Mouse (Mus musculus) monocyte, adult 59 days (primary cell): ENCODE results near the gene Git1. TPM values are rescaled to one million over a fixed set of nuclear protein-coding genes. Genes with fewer than 3 reads are reported as not detected.

Source experiments
- total RNA-seq, 2 experiments: library from RNA; stranded (reverse); gene quantifications; one replicate each; pipeline ENCODE4 v1.2.4; 2023

Gene Git1
- total RNA-seq: 10 to 100 TPM; 35.3 to 41.8 TPM

GRCm38 (mm10) chr11:77493512-77494343 is at the start of gene Git1:
TSS of gene Git1 (plus strand) at chr11:77493562.

DNA sequence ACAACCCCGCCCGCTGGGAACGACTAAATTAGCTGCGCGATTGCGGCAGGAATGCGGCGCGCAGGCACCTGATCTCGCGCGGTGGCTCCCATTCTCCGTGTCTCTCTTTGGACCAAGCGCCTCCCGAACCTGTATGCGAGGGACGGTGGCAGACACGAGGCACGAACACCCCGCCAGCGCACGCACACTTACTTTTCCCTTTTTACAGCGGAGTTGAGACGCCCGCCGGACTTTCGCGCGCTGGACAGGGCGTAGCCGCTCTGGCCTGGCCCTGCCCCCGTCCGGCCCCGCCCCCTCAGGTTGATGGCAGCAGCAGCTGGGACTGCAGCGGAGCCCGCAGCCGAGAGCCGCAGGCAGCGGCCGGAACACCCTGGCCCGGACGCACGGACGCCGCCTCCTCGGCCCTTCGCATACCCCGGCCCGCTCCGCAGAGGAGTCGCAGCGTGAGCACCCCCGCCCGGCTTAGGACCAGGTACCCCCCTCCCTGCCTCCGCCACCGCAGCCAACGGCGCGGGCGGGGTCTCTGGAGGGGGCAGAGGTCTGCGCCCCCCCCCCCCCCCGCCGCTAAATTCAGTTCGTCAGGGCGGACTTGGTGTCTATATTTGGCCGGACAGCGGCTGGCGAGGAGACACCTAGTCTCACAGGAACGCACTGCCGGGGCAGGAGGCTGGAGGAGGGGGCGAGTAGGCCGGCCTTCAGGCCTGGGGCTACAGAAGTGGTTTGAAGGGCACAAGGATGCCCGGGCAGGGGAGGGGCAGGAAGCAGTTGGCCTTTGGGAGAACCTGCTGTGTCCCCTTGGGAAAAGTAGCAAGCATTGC is 30.9 kb upstream of the Git1 start, which contains the start of gene Coro6:
Coro6 (plus strand) TSS at position 129 of the 818 bp plus-strand sequence.

GRCm38 (mm10) chr11:77489591-77490235 is 3.6 kb upstream of the Git1 start, which contains the start of gene Ankrd13b:
TSS of gene Ankrd13b (minus strand) at chr11:77489678.

DNA sequence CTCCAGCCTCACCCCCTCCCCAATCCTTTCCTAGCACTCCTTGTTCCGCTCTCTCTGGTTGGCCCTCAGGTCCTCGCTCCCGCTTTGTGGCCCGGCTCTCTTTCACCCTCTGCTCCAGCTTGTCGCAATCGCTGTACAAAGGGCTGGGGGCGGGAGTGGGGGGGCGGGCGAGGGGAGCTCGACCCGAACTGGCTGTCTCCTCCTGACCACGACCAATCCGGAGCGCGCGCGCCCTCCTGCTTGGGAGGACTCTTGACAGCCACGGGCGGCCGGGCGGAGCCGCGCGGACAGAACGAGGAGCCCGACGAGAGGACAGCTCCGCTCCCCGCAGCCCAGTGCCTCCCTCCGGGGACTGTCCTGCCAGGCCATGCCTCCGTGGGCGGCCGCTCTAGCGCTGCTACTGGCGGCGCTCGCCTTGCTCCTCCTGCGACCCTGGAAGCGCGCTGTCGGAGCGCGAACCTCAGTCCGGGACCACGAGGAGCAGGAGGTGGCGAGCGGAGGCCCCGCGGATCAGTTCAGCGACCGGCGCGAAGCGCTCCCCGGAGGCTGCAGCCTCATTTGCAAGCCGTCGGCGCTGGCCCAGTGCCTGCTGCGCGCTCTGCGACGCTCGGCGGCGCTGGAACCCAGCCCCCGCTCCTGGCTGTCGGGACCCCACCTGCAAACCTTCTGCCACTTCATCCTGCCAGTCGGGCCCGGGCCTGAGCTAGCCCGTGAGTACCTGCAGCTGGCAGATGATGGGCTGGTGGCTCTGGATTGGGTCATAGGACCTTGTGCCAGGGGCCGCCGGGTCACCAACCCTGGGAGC is 21.7 kb downstream of the Git1 start, which contains the start of gene Abhd15:
Abhd15 (plus strand) TSS at position 290 of the 805 bp plus-strand sequence.

GRCm38 (mm10) chr11:77515637-77516552 is 22.5 kb downstream of the Git1 start, which contains the start of gene Trp53i13:
TSS of gene Trp53i13 (minus strand) at chr11:77515980.

GRCm38 (mm10) chr11:77519043-77519442 is 25.7 kb downstream of the Git1 start, which contains the start of gene Gm10392:
TSS of gene Gm10392 (minus strand) at chr11:77519198.

Other genes starting within 250 kb of the Git1 start
- gene Coro6, start 31.2 kb upstream of the Git1 start, total RNA-seq: 1 to 10 TPM; 1.1 to 1.8 TPM
- gene Ankrd13b, start 3.9 kb upstream of the Git1 start, total RNA-seq: 1 to 10 TPM; 2.9 to 3.9 TPM
- 10 to 100 TPM; 15.6 to 17.3 TPM for gene Abhd15, start 21.6 kb downstream of the Git1 start, total RNA-seq
- gene Trp53i13, start 22.4 kb downstream of the Git1 start, total RNA-seq: 1 to 10 TPM; 4.3 to 4.4 TPM
- under 1 TPM in 1 of 2 experiments, not detected in 1; 0.30 TPM for gene Gm10392, start 25.6 kb downstream of the Git1 start, total RNA-seq
- gene Taok1, start 114.3 kb downstream of the Git1 start, total RNA-seq: 10 to 100 TPM; 49.4 to 50.7 TPM
- 100 to 1,000 TPM; 119 to 127 TPM for gene Nufip2, start 192.6 kb downstream of the Git1 start, total RNA-seq
- not detected for gene Cryba1, start 231.7 kb downstream of the Git1 start, total RNA-seq